7 mouse cellular contexts compared by ENCODE assay signal in the genomic region with DNA sequence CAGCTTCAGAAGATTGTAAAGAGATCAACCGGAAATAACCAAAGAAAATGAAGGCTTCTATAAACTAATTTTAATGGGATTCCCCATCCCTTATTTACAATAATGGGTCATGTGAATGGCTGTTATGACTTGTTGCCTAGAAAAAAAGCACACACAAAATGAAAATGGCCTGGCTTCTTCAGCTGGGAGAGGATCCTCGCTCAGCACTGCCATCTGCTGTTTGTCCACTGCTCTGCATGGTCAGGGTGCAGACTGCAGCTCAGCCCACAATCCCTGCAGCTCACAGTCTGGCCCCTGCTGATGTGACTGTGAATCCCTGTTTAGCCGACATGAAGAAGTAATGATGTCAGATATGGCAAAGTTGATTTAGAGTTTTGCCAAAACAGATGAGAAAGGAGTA. TPM values are rescaled to one million over a fixed set of nuclear protein-coding genes. Genes with fewer than 3 reads are reported as not detected.
DNase-seq lines count a peak whose midpoint lies in the region; ATAC-seq lines count a peak whose summit lies in the region.

No protein-coding gene starts in this region.

- peak; percentile 72 to 88 for DNase-seq in CD8-positive naive resting alpha-beta T cell, adult 2 months (ENCODE audit: low read depth in 2 of 2, low spot score in 2 of 2)
- peak; percentile 80 for DNase-seq in ZHBTc4 (ENCODE audit: low read depth, low spot score)
- DNase-seq in cerebellum, postnatal 4 days (ENCODE audit: low spot score in 2 of 2) = peak; percentile 71 to 83
- peak; percentile 55 for DNase-seq in layer of hippocampus, adult 9-10 months (ENCODE audit: low spot score)
- peak; percentile 88 for DNase-seq in lung, postnatal 36 days
- DNase-seq in skeletal muscle tissue, adult 2 months (ENCODE audit: low read depth, low spot score) = peak; percentile 30

- ATAC-seq in granulocyte monocyte progenitor cell, adult 5-6 weeks (replicated peaks; ENCODE audit: poor library complexity, severe bottlenecking) = peak; percentile 81

RNA-seq across cellular contexts. Expression of gene H2-Eb1, which starts 7.7 kb away (rescaled TPM):
- not detected in 2 replicates for total RNA-seq in granulocyte monocyte progenitor cell, adult 5-6 weeks (2014; fragmentation: Nextera tagmentation)
- 2.6 TPM in 2 replicates for total RNA-seq in granulocyte monocyte progenitor cell, adult 5-6 weeks (2017)

RNA-seq across cellular contexts. Expression of gene H2-Eb2, which starts 12.1 kb away (rescaled TPM):
- not detected in 2 replicates for total RNA-seq in granulocyte monocyte progenitor cell, adult 5-6 weeks (2014; fragmentation: Nextera tagmentation)
- not detected in 2 replicates for total RNA-seq in granulocyte monocyte progenitor cell, adult 5-6 weeks (2017)

RNA-seq across cellular contexts. Expression of gene H2-Aa, which starts 25.8 kb away (rescaled TPM):
- total RNA-seq in granulocyte monocyte progenitor cell, adult 5-6 weeks (2014; fragmentation: Nextera tagmentation) = 2.4 and 6.9 TPM in 2 replicates
- total RNA-seq in granulocyte monocyte progenitor cell, adult 5-6 weeks (2017) = 2.4 and 4.8 TPM in 2 replicates

RNA-seq across cellular contexts. Expression of gene Btnl2, which starts 41.2 kb away (rescaled TPM):
- total RNA-seq in granulocyte monocyte progenitor cell, adult 5-6 weeks (2014; fragmentation: Nextera tagmentation) = not detected in 2 replicates
- total RNA-seq in granulocyte monocyte progenitor cell, adult 5-6 weeks (2017) = not detected in 2 replicates

RNA-seq across cellular contexts. Expression of gene H2-Ab1, which starts 55.9 kb away (rescaled TPM):
- 15.3 and 35.8 TPM in 2 replicates for total RNA-seq in granulocyte monocyte progenitor cell, adult 5-6 weeks (2014; fragmentation: Nextera tagmentation)
- 32.7 and 40.7 TPM in 2 replicates for total RNA-seq in granulocyte monocyte progenitor cell, adult 5-6 weeks (2017)

Comparison
In these comparisons a context has a peak if more than half of its experiments do, and no peak if none do; other contexts are left out.
1. Peak in every context shown above with its lines: DNase-seq and ATAC-seq.
2. DNase-seq: peak in every context shown above with its lines; median percentile 88 in lung, postnatal 36 days; 80 in CD8-positive naive resting alpha-beta T cell, adult 2 months; 80 in ZHBTc4; 77 in cerebellum, postnatal 4 days; 55 in layer of hippocampus, adult 9-10 months; 30 in skeletal muscle tissue, adult 2 months.